Mouse (Mus musculus) bone marrow macrophage, adult 2 months (primary cell): ENCODE data around the gene Sema5a. TPM values are rescaled to one million over a fixed set of nuclear protein-coding genes. Genes with fewer than 3 reads are reported as not detected.

ENCODE experiments used
- H3K27ac ChIP-seq: 2 replicates; pipeline ENCODE4 v1.5.1; 2012; ENCODE audit warnings: low read depth, low read length; ENCODE audit not compliant: insufficient read depth
- H3K4me1 ChIP-seq: 2 replicates; pipeline ENCODE4 v1.6.1; 2012; ENCODE audit warnings: low read length; ENCODE audit not compliant: control insufficient read depth, insufficient read depth
- H3K4me3 ChIP-seq: 2 replicates; pipeline ENCODE4 v1.5.1; 2012; ENCODE audit warnings: mild to moderate bottlenecking, low read length, moderate library complexity; ENCODE audit not compliant: insufficient read depth
- CTCF ChIP-seq: IDR thresholded peaks from 2 replicates; pipeline ENCODE4 v1.5.1; 2012; ENCODE audit warnings: low read depth, mild to moderate bottlenecking, low read length, moderate library complexity
- POLR2A ChIP-seq: IDR thresholded peaks from 2 replicates; pipeline ENCODE4 v1.6.1; 2012; ENCODE audit warnings: mild to moderate bottlenecking, low read depth, low read length, borderline replicate concordance
- polyA plus RNA-seq: library from polyadenylated mRNA; stranded (reverse); fragments of >200 nt; gene quantifications from 2 replicates; pipeline ENCODE4 v1.2.4, GENCODE M21; 2012; ENCODE audit not compliant: missing spikeins, insufficient read depth, insufficient read length

Gene Sema5a
- polyA plus RNA-seq, 1 experiment, result not detected

GRCm38 (mm10) chr15:32545455-32545854 is 300.8 kb downstream of the Sema5a start:
- no peaks in the 10 kb centered on the region for H3K4me1 ChIP-seq
- H3K4me3 ChIP-seq, result no peak overlapping the region
- no peak overlapping the region for H3K27ac ChIP-seq
- TF ChIP-seq CTCF (no peak), POLR2A (no peak)

- Histone ChIP-seq H3K27ac (no peak overlapping the region), H3K4me3 (no peak overlapping the region), H3K4me1 (no peaks in the 10 kb centered on the region)
- TF ChIP-seq CTCF (no peak), POLR2A (no peak)
Measured at GRCm38 (mm10) chr15:32546746-32547145, 302.1 kb downstream of the Sema5a start.

- TF ChIP-seq POLR2A (no peak), CTCF (no peak)
- Histone ChIP-seq H3K4me1 (no peaks in the 10 kb centered on the region), H3K27ac (no peak overlapping the region), H3K4me3 (no peak overlapping the region)
Measured at GRCm38 (mm10) chr15:32558925-32559324, 314.3 kb downstream of the Sema5a start.

GRCm38 (mm10) chr15:32562600-32562999 is 318.0 kb downstream of the Sema5a start:
- Histone ChIP-seq H3K4me1 (no peaks in the 10 kb centered on the region), H3K4me3 (no peak overlapping the region), H3K27ac (no peak overlapping the region)
- TF ChIP-seq CTCF, result no peak
- TF ChIP-seq POLR2A, result no peak

- TF ChIP-seq CTCF, result no peak
- no peak for TF ChIP-seq POLR2A
- no peaks in the 10 kb centered on the region for H3K4me1 ChIP-seq
- no peak overlapping the region for H3K4me3 ChIP-seq
- H3K27ac ChIP-seq, result no peak overlapping the region
Measured at GRCm38 (mm10) chr15:32568181-32568857, 323.7 kb downstream of the Sema5a start.

GRCm38 (mm10) chr15:32568858-32569387 is 324.3 kb downstream of the Sema5a start:
- H3K27ac ChIP-seq, result no peak overlapping the region
- no peak overlapping the region for H3K4me3 ChIP-seq
- H3K4me1 ChIP-seq, result no peaks in the 10 kb centered on the region
- no peak for TF ChIP-seq CTCF
- no peak for TF ChIP-seq POLR2A

GRCm38 (mm10) chr15:32574327-32574726 is 329.7 kb downstream of the Sema5a start:
- no peak overlapping the region for H3K27ac ChIP-seq
- H3K4me3 ChIP-seq, result no peak overlapping the region
- no peaks in the 10 kb centered on the region for H3K4me1 ChIP-seq
- TF ChIP-seq CTCF (no peak), POLR2A (no peak)

- no peak overlapping the region for H3K4me3 ChIP-seq
- no peak overlapping the region for H3K27ac ChIP-seq
- TF ChIP-seq CTCF, result no peak
- H3K4me1 ChIP-seq, result no peaks in the 10 kb centered on the region
Measured at GRCm38 (mm10) chr15:32575212-32575611, 330.6 kb downstream of the Sema5a start.

GRCm38 (mm10) chr15:32579351-32579750 is 334.7 kb downstream of the Sema5a start:
- TF ChIP-seq POLR2A, result no peak
- TF ChIP-seq CTCF, result no peak
- no peak overlapping the region for H3K4me3 ChIP-seq

GRCm38 (mm10) chr15:32590641-32591040 is 346.0 kb downstream of the Sema5a start:
- no peaks in the 10 kb centered on the region for H3K4me1 ChIP-seq
- no peak for TF ChIP-seq CTCF
- no peak for TF ChIP-seq POLR2A
- no peak overlapping the region for H3K4me3 ChIP-seq
- no peak overlapping the region for H3K27ac ChIP-seq

More at GRCm38 (mm10) chr15:32579351-32579750, 334.7 kb downstream of the Sema5a start:
- Histone ChIP-seq H3K4me1 (no peaks in the 10 kb centered on the region), H3K27ac (no peak overlapping the region)
